Mouse (Mus musculus) limb, embryonic 10.5 days (tissue): ENCODE data around the gene Isca2. TPM values are rescaled to one million over a fixed set of nuclear protein-coding genes. Genes with fewer than 3 reads are reported as not detected.

Experiments
- DNase-seq: peaks from one replicate; pipeline ENCODE4 v3.0.0-alpha.2; 2017; ENCODE audit warnings: low spot score
- H3K27ac ChIP-seq: fragments of 300-500 bp; sonication (generic); 2 replicates; pipeline ENCODE4 v1.5.1; 2016; ENCODE audit warnings: mild to moderate bottlenecking
- H3K27me3 ChIP-seq: fragments of 300-500 bp; sonication (generic); 2 replicates; pipeline ENCODE4 v1.6.1; 2016; ENCODE audit warnings: low read depth, mild to moderate bottlenecking; ENCODE audit not compliant: poor library complexity, severe bottlenecking
- H3K36me3 ChIP-seq: fragments of 300-500 bp; sonication (generic); 2 replicates; pipeline ENCODE4 v1.6.1; 2016; ENCODE audit warnings: mild to moderate bottlenecking, moderate library complexity
- H3K4me1 ChIP-seq: fragments of 300-500 bp; sonication (generic); 2 replicates; pipeline ENCODE4 v1.6.1; 2016
- H3K4me3 ChIP-seq: fragments of 300-500 bp; sonication (generic); 2 replicates; pipeline ENCODE4 v1.5.1; 2016; ENCODE audit warnings: mild to moderate bottlenecking, moderate library complexity
- H3K9me3 ChIP-seq: fragments of 300-500 bp; sonication (generic); replicated peaks from 2 replicates; pipeline ENCODE4 v1.6.1; 2016; ENCODE audit warnings: mild to moderate bottlenecking
- WGBS: fragments of 180-500 bp; shearing (Covaris S2); methylation state at CpG from one replicate; pipeline ENCODE4 v1.1.7; 2016; 5-methylcytosine and 5-hydroxymethylcytosine counted together
- polyA plus RNA-seq: library from polyadenylated mRNA; unstranded; fragments of >200 nt; fragmentation: Nextera tagmentation; extraction: Ambion mirVana; gene quantifications from 2 replicates; pipeline ENCODE4 v1.2.1, GENCODE M21; 2016

The Isca2 gene
- polyA plus RNA-seq, 1 experiment from 2014 or later = 137 TPM

DNA sequence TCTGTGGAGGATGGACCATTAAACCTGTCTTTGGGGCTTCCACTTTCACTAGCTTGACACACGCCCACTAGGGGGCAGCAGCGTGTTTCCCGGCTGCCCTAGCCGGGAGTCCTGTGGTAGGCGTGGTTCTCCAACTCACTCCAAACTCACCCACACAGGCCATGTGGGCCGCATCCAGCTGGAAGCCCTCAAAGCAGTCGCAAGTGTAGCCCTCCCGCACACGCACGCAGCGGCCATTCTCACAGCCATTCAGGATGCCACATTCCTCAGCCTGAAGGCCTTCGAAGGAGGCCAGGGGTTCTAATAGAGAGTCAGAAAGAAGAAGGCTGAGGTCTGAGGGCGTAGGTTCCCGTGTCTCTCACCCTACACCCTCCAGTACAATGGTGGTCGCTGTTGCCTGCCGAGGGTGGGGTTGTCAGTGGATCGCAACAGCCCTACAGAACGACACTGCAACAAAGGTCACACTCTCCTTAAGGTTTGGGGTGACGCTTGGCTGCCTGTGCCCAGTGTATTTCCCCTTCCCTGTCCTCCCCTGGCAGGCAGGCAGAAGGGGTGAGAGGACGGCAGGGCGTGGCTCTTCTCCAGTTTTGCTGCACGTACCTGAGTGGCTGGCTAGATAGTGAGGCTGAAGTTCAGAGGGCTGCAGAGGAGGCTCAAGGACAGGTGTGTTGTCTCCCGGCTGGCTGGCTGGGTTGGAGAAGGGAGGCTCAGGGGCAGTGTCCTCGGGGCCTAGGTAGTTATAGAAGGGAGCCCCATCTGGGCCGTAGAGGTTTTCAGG lies 11.7 kb downstream of the Isca2 start:
- Histone ChIP-seq H3K4me3 (peak overlapping the region; percentile 26; the same call in 1 of the 2 replicates), H3K27me3 (no peaks in the 10 kb centered on the region), H3K4me1 (peaks cover 8% of the 10 kb centered on the region), H3K36me3 (no peaks in the 10 kb centered on the region), H3K27ac (no peak overlapping the region; the same call in 1 of the 2 replicates), H3K9me3 (no peaks in the 10 kb centered on the region)
- peak; percentile 97 for DNase-seq
- 31% methylated on average over 25 of the region's 25 CpGs for WGBS

- H3K4me3 ChIP-seq = no peak overlapping the region
- no peaks in the 10 kb centered on the region for H3K27me3 ChIP-seq
- no peaks in the 10 kb centered on the region for H3K36me3 ChIP-seq
- no peak for DNase-seq
- H3K9me3 ChIP-seq = no peaks in the 10 kb centered on the region
- peaks cover 12% of the 10 kb centered on the region for H3K4me1 ChIP-seq
- WGBS = 82% methylated on average over 5 of the region's 5 CpGs
- H3K27ac ChIP-seq = no peak overlapping the region
These were observed 13.0 kb downstream of the Isca2 start for GRCm38 (mm10) chr12:84786091-84786490.

DNA sequence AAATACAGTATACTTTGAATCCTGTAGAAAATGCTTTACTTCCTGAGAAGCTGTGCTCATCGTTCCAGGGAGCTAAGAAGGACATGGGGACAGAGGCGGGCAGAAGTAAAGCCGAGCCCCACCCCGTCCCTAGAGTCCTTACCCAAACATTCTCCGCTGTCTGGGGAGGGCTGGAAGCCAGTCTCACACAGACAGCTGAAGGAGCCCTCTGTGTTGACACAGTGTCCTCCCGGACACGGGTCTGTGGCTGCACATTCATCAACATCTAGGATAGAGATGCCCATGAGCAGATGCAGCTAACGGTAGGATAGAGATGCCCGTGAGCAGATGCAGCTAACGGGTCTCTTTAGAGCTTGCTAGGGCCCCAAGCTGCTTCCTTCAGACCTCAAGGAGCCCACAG lies 17.8 kb downstream of the Isca2 start:
- H3K27me3 ChIP-seq = no peaks in the 10 kb centered on the region
- WGBS = 67% methylated on average over 10 of the region's 10 CpGs
- H3K27ac ChIP-seq = 0 out of 2 replicates have a peak overlapping the region, but pooled peaks have one; percentile 27

DNA sequence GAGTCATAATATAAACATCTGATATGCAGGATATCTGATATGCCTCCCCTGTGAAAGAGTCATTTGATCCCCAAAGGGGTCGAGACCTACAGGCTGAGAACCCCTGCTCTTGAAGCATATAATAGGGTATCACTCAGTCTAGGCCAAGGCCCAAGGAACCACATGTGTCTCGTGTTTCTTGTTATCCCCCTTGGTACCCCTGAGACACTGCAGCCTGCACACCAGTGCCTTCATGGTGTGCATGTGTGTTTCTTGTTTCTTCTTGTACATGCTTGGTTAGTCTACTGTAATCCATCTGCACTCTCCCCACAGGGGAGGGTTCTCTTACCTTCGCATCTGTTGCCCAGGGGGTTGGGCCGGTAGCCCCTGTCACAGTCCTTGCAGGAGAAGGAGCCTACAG lies 19.6 kb downstream of the Isca2 start:
- 78% methylated on average over 4 of the region's 4 CpGs for WGBS
- Histone ChIP-seq H3K27me3 (no peaks in the 10 kb centered on the region), H3K4me3 (no peak overlapping the region), H3K4me1 (peaks cover 9% of the 10 kb centered on the region), H3K36me3 (no peaks in the 10 kb centered on the region), H3K9me3 (no peaks in the 10 kb centered on the region), H3K27ac (no peak overlapping the region)
- no peak for DNase-seq

More for the DNA sequence above, 17.8 kb downstream of the Isca2 start:
- Histone ChIP-seq H3K4me3 (no peak overlapping the region), H3K36me3 (no peaks in the 10 kb centered on the region), H3K9me3 (no peaks in the 10 kb centered on the region), H3K4me1 (peaks cover 9% of the 10 kb centered on the region)
- no peak for DNase-seq

GRCm38 (mm10) chr12:84794647-84795046 lies 21.6 kb downstream of the Isca2 start:
- WGBS = 90% methylated on average over 8 of the region's 8 CpGs
- no peak overlapping the region for H3K27ac ChIP-seq
- no peak for DNase-seq
- H3K4me3 ChIP-seq = no peak overlapping the region
- peaks cover 9% of the 10 kb centered on the region for H3K4me1 ChIP-seq
- H3K36me3 ChIP-seq = no peaks in the 10 kb centered on the region
- H3K9me3 ChIP-seq = no peaks in the 10 kb centered on the region
- no peaks in the 10 kb centered on the region for H3K27me3 ChIP-seq

DNA sequence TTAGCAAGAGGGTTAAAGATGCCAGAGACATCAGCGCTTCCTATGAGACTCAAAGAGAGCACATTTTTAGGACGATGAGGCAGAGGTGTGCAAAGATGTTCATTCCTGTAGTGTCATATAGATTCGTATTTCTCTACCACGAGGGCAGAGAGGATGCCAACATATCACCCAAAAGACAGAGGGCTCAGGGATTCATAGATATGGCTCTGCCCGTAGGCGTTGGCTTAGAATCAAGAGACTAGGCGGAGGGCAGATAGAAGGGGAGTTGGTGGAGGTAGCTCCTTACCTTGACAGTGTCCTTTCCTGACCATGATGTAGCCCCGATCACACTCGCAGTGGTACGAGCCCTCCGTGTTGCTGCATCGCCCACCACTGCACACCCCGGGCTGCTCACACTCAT lies 26.0 kb downstream of the Isca2 start:
- H3K36me3 ChIP-seq = no peaks in the 10 kb centered on the region
- H3K4me3 ChIP-seq = no peak overlapping the region
- DNase-seq = no peak
- WGBS = 95% methylated on average over 13 of the region's 13 CpGs
- H3K27me3 ChIP-seq = peaks cover 6% of the 10 kb centered on the region; the same call in 1 of the 2 replicates
- no peaks in the 10 kb centered on the region for H3K9me3 ChIP-seq
- no peak overlapping the region for H3K27ac ChIP-seq
- no peaks in the 10 kb centered on the region for H3K4me1 ChIP-seq

DNA sequence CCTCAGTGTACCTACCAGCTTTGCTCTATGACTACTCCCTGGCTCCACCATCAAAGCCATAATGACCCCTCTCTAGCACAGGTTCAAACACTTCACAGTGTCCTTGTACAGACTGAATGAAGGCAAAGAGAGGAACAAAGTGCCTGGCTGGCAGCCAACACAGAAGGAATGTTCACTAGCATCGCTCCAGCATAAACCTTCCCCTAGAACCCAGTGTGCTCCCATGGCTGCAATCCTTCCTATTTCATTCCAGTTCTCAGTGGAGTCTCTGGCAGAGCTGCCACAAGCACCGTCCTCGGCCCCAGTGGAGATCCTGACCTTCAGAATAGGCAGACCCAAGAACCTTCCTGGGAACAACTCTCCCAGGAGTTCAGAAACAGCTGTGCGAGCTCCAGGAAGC lies 27.4 kb downstream of the Isca2 start:
- no peak for DNase-seq

DNA sequence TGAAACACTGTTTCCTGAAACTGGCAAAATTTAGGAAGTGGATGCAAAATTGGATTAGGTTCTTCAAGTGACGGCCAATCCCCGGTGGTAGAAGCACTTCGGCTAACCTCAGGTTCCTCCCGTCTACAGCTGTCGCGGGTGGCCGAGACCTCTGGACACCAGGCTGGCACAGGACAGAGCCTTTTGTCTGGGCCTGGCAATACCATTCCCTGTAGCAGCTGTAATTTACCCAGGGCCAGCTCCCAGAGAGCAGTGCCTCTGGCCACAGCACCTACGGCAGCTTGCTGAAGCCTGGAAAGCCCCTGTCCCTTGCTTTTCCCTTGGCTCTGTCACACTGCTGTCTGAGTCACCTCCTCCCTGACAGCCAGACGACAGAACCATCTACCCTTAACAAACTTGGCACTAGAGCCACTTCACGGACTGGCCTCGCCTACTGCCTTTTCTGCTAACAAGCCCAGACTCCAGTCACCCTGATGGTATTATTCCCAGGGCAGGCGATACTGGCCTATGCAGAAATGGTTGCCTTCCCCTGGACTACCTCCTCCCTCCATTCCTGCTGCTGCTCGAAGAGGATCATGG lies 28.6 kb downstream of the Isca2 start:
- WGBS = 92% methylated on average over 13 of the region's 13 CpGs
- no peak overlapping the region for H3K4me3 ChIP-seq
- peaks cover 17% of the 10 kb centered on the region for H3K4me1 ChIP-seq
- H3K9me3 ChIP-seq = no peaks in the 10 kb centered on the region
- H3K27ac ChIP-seq = no peak overlapping the region
- no peak for DNase-seq
- peaks cover 6% of the 10 kb centered on the region; the same call in 1 of the 2 replicates for H3K27me3 ChIP-seq
- no peaks in the 10 kb centered on the region for H3K36me3 ChIP-seq

More for the DNA sequence above, 27.4 kb downstream of the Isca2 start:
- Histone ChIP-seq H3K4me1 (peaks cover 5% of the 10 kb centered on the region), H3K27me3 (peaks cover 6% of the 10 kb centered on the region; the same call in 1 of the 2 replicates), H3K36me3 (no peaks in the 10 kb centered on the region), H3K4me3 (no peak overlapping the region), H3K9me3 (no peaks in the 10 kb centered on the region), H3K27ac (no peak overlapping the region)
- 82% methylated on average over 4 of the region's 4 CpGs for WGBS

- Histone ChIP-seq H3K9me3 (no peaks in the 10 kb centered on the region), H3K4me1 (peaks cover 24% of the 10 kb centered on the region), H3K36me3 (no peaks in the 10 kb centered on the region), H3K27me3 (peaks cover 6% of the 10 kb centered on the region; the same call in 1 of the 2 replicates), H3K4me3 (no peak overlapping the region), H3K27ac (no peak overlapping the region)
- no peak for DNase-seq
- 89% methylated on average over 3 of the region's 3 CpGs for WGBS
These were observed 29.6 kb downstream of the Isca2 start for GRCm38 (mm10) chr12:84802625-84803024.

- H3K27ac ChIP-seq = peak overlapping the region; percentile 42
- H3K4me1 ChIP-seq = peaks cover 28% of the 10 kb centered on the region
- no peak overlapping the region for H3K4me3 ChIP-seq
- H3K27me3 ChIP-seq = peaks cover 5% of the 10 kb centered on the region; the same call in 1 of the 2 replicates
- 84% methylated on average over 9 of the region's 9 CpGs for WGBS
- no peaks in the 10 kb centered on the region for H3K36me3 ChIP-seq
- no peak for DNase-seq
- H3K9me3 ChIP-seq = no peaks in the 10 kb centered on the region
These were observed 32.3 kb downstream of the Isca2 start for GRCm38 (mm10) chr12:84805228-84805842.

GRCm38 (mm10) chr12:84806010-84806409 lies 33.0 kb downstream of the Isca2 start:
- no peaks in the 10 kb centered on the region for H3K27me3 ChIP-seq
- H3K36me3 ChIP-seq = no peaks in the 10 kb centered on the region
- WGBS = 85% methylated on average over 1 of the region's 1 CpGs
- peak overlapping the region; percentile 25; the same call in 1 of the 2 replicates for H3K27ac ChIP-seq
- no peaks in the 10 kb centered on the region for H3K9me3 ChIP-seq
- no peak overlapping the region for H3K4me3 ChIP-seq
- no peak for DNase-seq
- peaks cover 28% of the 10 kb centered on the region for H3K4me1 ChIP-seq

DNA sequence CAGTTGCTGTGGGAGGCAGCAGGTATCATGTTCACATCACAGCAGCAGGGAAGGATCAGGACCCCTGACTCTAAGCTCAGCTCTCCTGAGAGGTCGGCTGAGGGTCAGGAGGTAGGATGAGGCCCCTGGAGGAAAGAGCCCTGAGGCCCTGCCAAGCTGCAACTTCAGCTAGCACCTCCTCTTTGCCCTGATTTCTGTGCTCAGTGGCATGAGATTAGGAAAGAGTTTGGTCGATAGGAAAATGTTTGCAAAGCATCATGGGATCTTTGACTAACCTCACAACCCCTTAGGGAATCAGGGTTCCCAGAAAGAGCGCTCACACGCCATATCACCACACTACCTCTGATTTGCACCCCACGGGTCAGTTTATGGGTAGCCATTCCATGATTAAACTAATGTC lies 33.7 kb downstream of the Isca2 start:
- no peak for DNase-seq
- peaks cover 28% of the 10 kb centered on the region for H3K4me1 ChIP-seq
- no peak overlapping the region for H3K4me3 ChIP-seq
- H3K9me3 ChIP-seq = no peaks in the 10 kb centered on the region
- 0 out of 2 replicates have a peak overlapping the region, but pooled peaks have one; percentile 28 for H3K27ac ChIP-seq
- WGBS = 65% methylated on average over 5 of the region's 5 CpGs
- no peaks in the 10 kb centered on the region for H3K36me3 ChIP-seq
- H3K27me3 ChIP-seq = no peaks in the 10 kb centered on the region

GRCm38 (mm10) chr12:84807351-84807750 lies 34.3 kb downstream of the Isca2 start:
- no peaks in the 10 kb centered on the region for H3K9me3 ChIP-seq

More at GRCm38 (mm10) chr12:84807351-84807750, 34.3 kb downstream of the Isca2 start:
- 83% methylated on average over 13 of the region's 13 CpGs for WGBS
- Histone ChIP-seq H3K4me3 (no peak overlapping the region), H3K27me3 (no peaks in the 10 kb centered on the region), H3K27ac (no peak overlapping the region), H3K4me1 (peaks cover 28% of the 10 kb centered on the region), H3K36me3 (no peaks in the 10 kb centered on the region)
- DNase-seq = no peak
